In genomic region chr16:31046217-31046659, GRCm38 (mm10) we compare ENCODE assay signal across 9 mouse cellular contexts. TPM values are rescaled to one million over a fixed set of nuclear protein-coding genes. Genes with fewer than 3 reads are reported as not detected.
A peak's percentile ranks its signal among the peaks of the same experiment; 100 is the strongest.
DNase-seq lines count a peak whose midpoint lies in the region; ATAC-seq and TF ChIP-seq lines count a peak whose summit lies in the region.
"Had no signal": no experiment of that assay in that cellular context is flagged by ENCODE, and none has a peak within 500 bp of the region (broad histone marks: within the 10 kb centered on the region; RNA-seq: fewer than 3 reads in every experiment).

No protein-coding gene starts in this region.

- no peak for ATAC-seq in embryonic facial prominence, embryonic 13.5 days (ENCODE audit: insufficient number of reproducible peaks, insufficient read depth, low FRiP score, low TSS enrichment, low read depth)
- ATAC-seq in limb, embryonic 14.5 days (ENCODE audit: low FRiP score, low read depth) = peak; percentile 53; the same call in 1 of the 2 replicates
- peak; percentile 68 for ATAC-seq in heart, embryonic 16.5 days (replicated peaks; ENCODE audit: extremely low read depth, insufficient read depth, low FRiP score)
- ATAC-seq in kidney, embryonic 14.5 days (ENCODE audit: low FRiP score, low TSS enrichment) = no peak
- ATAC-seq: activated CD4-positive, CD25-positive, alpha-beta regulatory T cell, adult 4 months had no signal

- peak overlapping the region; percentile 44 for H3K27ac ChIP-seq in embryonic facial prominence, embryonic 13.5 days
- no peak overlapping the region for H3K27ac ChIP-seq in embryonic facial prominence, embryonic 10.5 days (replicated peaks)
- no peak overlapping the region for H3K27ac ChIP-seq in limb, embryonic 14.5 days (replicated peaks; ENCODE audit: low read depth, low read length)
- no peak overlapping the region for H3K27ac ChIP-seq in limb, embryonic 10.5 days
- peak overlapping the region; percentile 86 for H3K27ac ChIP-seq in heart, embryonic 16.5 days (ENCODE audit: low read length)
- H3K27ac ChIP-seq in kidney, embryonic 14.5 days (ENCODE audit: low read depth, low read length) = no peak overlapping the region

- H3K27me3 ChIP-seq in embryonic facial prominence, embryonic 13.5 days = no peaks in the 10 kb centered on the region
- H3K27me3 ChIP-seq in embryonic facial prominence, embryonic 10.5 days (replicated peaks; ENCODE audit: low read depth, poor library complexity, severe bottlenecking) = no peaks in the 10 kb centered on the region
- H3K27me3 ChIP-seq in limb, embryonic 14.5 days (ENCODE audit: control insufficient read depth, insufficient read depth, low read length) = no peaks in the 10 kb centered on the region
- no peaks in the 10 kb centered on the region for H3K27me3 ChIP-seq in limb, embryonic 10.5 days (ENCODE audit: low read depth, poor library complexity, severe bottlenecking)
- no peaks in the 10 kb centered on the region for H3K27me3 ChIP-seq in heart, embryonic 16.5 days (ENCODE audit: control insufficient read depth, insufficient read depth, low read length)
- H3K27me3 ChIP-seq in kidney, embryonic 14.5 days (ENCODE audit: control insufficient read depth, insufficient read depth, low read length) = no peaks in the 10 kb centered on the region

- 0 out of 2 replicates have a peak overlapping the region, but pooled peaks have one; percentile 16 for H3K9ac ChIP-seq in embryonic facial prominence, embryonic 13.5 days
- no peak overlapping the region for H3K9ac ChIP-seq in limb, embryonic 14.5 days (ENCODE audit: low read depth, low read length, severe bottlenecking)
- H3K9ac ChIP-seq in heart, embryonic 16.5 days (ENCODE audit: low read length) = peak overlapping the region; percentile 47
- H3K9ac ChIP-seq in kidney, embryonic 14.5 days (ENCODE audit: low read depth, low read length) = no peak overlapping the region

- no peak overlapping the region for H3K4me2 ChIP-seq in embryonic facial prominence, embryonic 13.5 days
- no peak overlapping the region for H3K4me2 ChIP-seq in limb, embryonic 14.5 days (replicated peaks; ENCODE audit: low read depth, low read length, severe bottlenecking)
- H3K4me2 ChIP-seq in heart, embryonic 16.5 days (ENCODE audit: low read depth, low read length) = peak overlapping the region; percentile 51
- H3K4me2 ChIP-seq in kidney, embryonic 14.5 days (replicated peaks; ENCODE audit: low read depth, low read length) = no peak overlapping the region

- TF ChIP-seq POLR2A in limb, embryonic 14.5 days (IDR thresholded peaks at IDR 0.05; ENCODE audit: borderline replicate concordance, extremely low read depth, insufficient read depth, insufficient read length) = no peak

- no peaks in the 10 kb centered on the region for H3K9me3 ChIP-seq in embryonic facial prominence, embryonic 13.5 days
- no peaks in the 10 kb centered on the region for H3K9me3 ChIP-seq in embryonic facial prominence, embryonic 10.5 days
- no peaks in the 10 kb centered on the region for H3K9me3 ChIP-seq in limb, embryonic 14.5 days (ENCODE audit: control insufficient read depth, low read length)
- H3K9me3 ChIP-seq in limb, embryonic 10.5 days (replicated peaks) = no peaks in the 10 kb centered on the region
- H3K9me3 ChIP-seq in heart, embryonic 16.5 days (replicated peaks; ENCODE audit: control insufficient read depth, low read length) = 0 out of 2 replicates have a peak, but pooled peaks cover 2% of the 10 kb centered on the region
- 0 out of 2 replicates have a peak, but pooled peaks cover 2% of the 10 kb centered on the region for H3K9me3 ChIP-seq in kidney, embryonic 14.5 days (ENCODE audit: control insufficient read depth, low read length)

- WGBS in embryonic facial prominence, embryonic 13.5 days = 56% methylated on average over 14 of the region's 14 CpGs
- 83% methylated on average over 14 of the region's 14 CpGs for WGBS in embryonic facial prominence, embryonic 10.5 days
- 55% methylated on average over 14 of the region's 14 CpGs for WGBS in limb, embryonic 14.5 days
- 76% methylated on average over 14 of the region's 14 CpGs for WGBS in limb, embryonic 10.5 days
- WGBS in heart, embryonic 16.5 days = 24% methylated on average over 14 of the region's 14 CpGs
- 63% methylated on average over 14 of the region's 14 CpGs for WGBS in kidney, embryonic 14.5 days

- no peak overlapping the region for H3K4me3 ChIP-seq in embryonic facial prominence, embryonic 13.5 days
- H3K4me3 ChIP-seq in embryonic facial prominence, embryonic 10.5 days = no peak overlapping the region
- no peak overlapping the region for H3K4me3 ChIP-seq in limb, embryonic 14.5 days (replicated peaks; ENCODE audit: low read length)
- no peak overlapping the region for H3K4me3 ChIP-seq in limb, embryonic 10.5 days
- peak overlapping the region; percentile 3 for H3K4me3 ChIP-seq in heart, embryonic 16.5 days (ENCODE audit: low read length)
- no peak overlapping the region for H3K4me3 ChIP-seq in kidney, embryonic 14.5 days (ENCODE audit: low read length)

- H3K36me3 ChIP-seq in embryonic facial prominence, embryonic 13.5 days = no peaks in the 10 kb centered on the region
- no peaks in the 10 kb centered on the region for H3K36me3 ChIP-seq in embryonic facial prominence, embryonic 10.5 days (replicated peaks)
- no peaks in the 10 kb centered on the region for H3K36me3 ChIP-seq in limb, embryonic 14.5 days (ENCODE audit: control insufficient read depth, insufficient read depth, low read length)
- H3K36me3 ChIP-seq in limb, embryonic 10.5 days = 0 out of 2 replicates have a peak, but pooled peaks cover 2% of the 10 kb centered on the region
- H3K36me3 ChIP-seq in heart, embryonic 16.5 days (ENCODE audit: control insufficient read depth, insufficient read depth) = no peaks in the 10 kb centered on the region
- no peaks in the 10 kb centered on the region for H3K36me3 ChIP-seq in kidney, embryonic 14.5 days (ENCODE audit: control insufficient read depth, insufficient read depth, low read length)

- no peak for DNase-seq in embryonic facial prominence, embryonic 10.5 days (ENCODE audit: low spot score)
- DNase-seq in limb, embryonic 14.5 days (ENCODE audit: low spot score) = peak; percentile 30
- DNase-seq in limb, embryonic 10.5 days (ENCODE audit: low spot score) = no peak
- peak; percentile 66 for DNase-seq in adrenal gland, postnatal 14 days
- no peak for DNase-seq in thymus, postnatal 36 days

- peaks cover 17% of the 10 kb centered on the region for H3K4me1 ChIP-seq in embryonic facial prominence, embryonic 13.5 days
- peaks cover 13% of the 10 kb centered on the region for H3K4me1 ChIP-seq in embryonic facial prominence, embryonic 10.5 days
- H3K4me1 ChIP-seq in limb, embryonic 14.5 days (ENCODE audit: control insufficient read depth, insufficient read depth, low read length) = peaks cover 8% of the 10 kb centered on the region
- H3K4me1 ChIP-seq in limb, embryonic 10.5 days = peaks cover 21% of the 10 kb centered on the region
- peaks cover 24% of the 10 kb centered on the region for H3K4me1 ChIP-seq in heart, embryonic 16.5 days (ENCODE audit: control insufficient read depth, insufficient read depth, low read length)
- no peaks in the 10 kb centered on the region for H3K4me1 ChIP-seq in kidney, embryonic 14.5 days (ENCODE audit: control insufficient read depth, insufficient read depth, low read length)

RNA-seq across cellular contexts. Expression of gene Xxylt1, which starts 35.0 kb away (rescaled TPM):
- polyA plus RNA-seq in embryonic facial prominence, embryonic 13.5 days (2015; fragmentation: Nextera tagmentation; extraction: Ambion mirVana) = 22.4 and 22.5 TPM in 2 replicates
- polyA plus RNA-seq in embryonic facial prominence, embryonic 10.5 days (2016; fragmentation: Nextera tagmentation; extraction: Ambion mirVana) = 14.5 and 16.3 TPM in 2 replicates
- 20.0 and 31.3 TPM in 2 replicates for polyA plus RNA-seq in limb, embryonic 14.5 days (2012; rRNA removed)
- 23.8 and 24.5 TPM in 2 replicates for polyA plus RNA-seq in limb, embryonic 14.5 days (2014; fragmentation: Nextera tagmentation; extraction: Ambion mirVana)
- polyA plus RNA-seq in limb, embryonic 10.5 days (2016; fragmentation: Nextera tagmentation; extraction: Ambion mirVana) = 16.4 and 16.6 TPM in 2 replicates
- total RNA-seq in adrenal gland, postnatal 14 days (2021) = 10.7 and 11.5 TPM in 2 replicates
- 8.0 and 8.4 TPM in 2 replicates for polyA plus RNA-seq in heart, embryonic 16.5 days (2015; fragmentation: Nextera tagmentation; extraction: Ambion mirVana)
- polyA plus RNA-seq in kidney, embryonic 14.5 days (2014; fragmentation: Nextera tagmentation; extraction: Ambion mirVana) = 16.0 and 28.6 TPM in 2 replicates

Comparison
In these comparisons a context has a peak if more than half of its experiments do, and no peak if none do; other contexts are left out.
1. H3K27ac ChIP-seq: peak in embryonic facial prominence, embryonic 13.5 days (single experiment) and heart, embryonic 16.5 days (single experiment); none in embryonic facial prominence, embryonic 10.5 days (single experiment), limb, embryonic 14.5 days (single experiment), limb, embryonic 10.5 days (single experiment) and kidney, embryonic 14.5 days (single experiment).
2. DNase-seq: peak in limb, embryonic 14.5 days (single experiment) and adrenal gland, postnatal 14 days (single experiment); none in embryonic facial prominence, embryonic 10.5 days (single experiment), limb, embryonic 10.5 days (single experiment) and thymus, postnatal 36 days (0 of 2).
3. ATAC-seq: peak in limb, embryonic 14.5 days (single experiment) and heart, embryonic 16.5 days (single experiment); none in embryonic facial prominence, embryonic 13.5 days (single experiment) and kidney, embryonic 14.5 days (single experiment).
4. H3K9ac ChIP-seq: peak in embryonic facial prominence, embryonic 13.5 days (single experiment) and heart, embryonic 16.5 days (single experiment); none in limb, embryonic 14.5 days (single experiment) and kidney, embryonic 14.5 days (single experiment).